Mouse (Mus musculus) hindbrain, embryonic 11.5 days (tissue): Measurements from ENCODE around the gene Lmo7. TPM values are rescaled to one million over a fixed set of nuclear protein-coding genes. Genes with fewer than 3 reads are reported as not detected.
A peak's percentile ranks its signal among the peaks of the same experiment; 100 is the strongest.

Source experiments
- ATAC-seq: fragments of 200-750 bp; cut with Nextera tagmentation; 2 replicates; pipeline ENCODE4 v1.8.0; 2017; ENCODE audit warnings: mild to moderate bottlenecking, moderate TSS enrichment, moderate library complexity; ENCODE audit not compliant: low FRiP score
- DNase-seq: peaks from one replicate; pipeline ENCODE4 v3.0.0-alpha.2; 2015; ENCODE audit warnings: low spot score
- H3K27ac ChIP-seq: fragments of 300-500 bp; sonication (generic); 2 replicates; pipeline ENCODE4 v1.5.1; 2014; ENCODE audit warnings: mild to moderate bottlenecking, low read depth, low read length
- H3K27me3 ChIP-seq: fragments of 300-500 bp; sonication (generic); 2 replicates; pipeline ENCODE4 v1.6.1; 2014; ENCODE audit warnings: mild to moderate bottlenecking, low read length, moderate library complexity, mixed read lengths; ENCODE audit not compliant: control insufficient read depth, insufficient read depth
- H3K36me3 ChIP-seq: fragments of 300-500 bp; sonication (generic); 2 replicates; pipeline ENCODE4 v1.6.1; 2014; ENCODE audit warnings: mild to moderate bottlenecking, low read length, moderate library complexity, mixed read lengths; ENCODE audit not compliant: control insufficient read depth, insufficient read depth
- H3K4me1 ChIP-seq: fragments of 300-500 bp; sonication (generic); replicated peaks from 2 replicates; pipeline ENCODE4 v1.6.1; 2014; ENCODE audit warnings: low read length, mixed read lengths; ENCODE audit not compliant: control insufficient read depth, insufficient read depth
- H3K4me2 ChIP-seq: fragments of 300-500 bp; sonication (generic); replicated peaks from 2 replicates; pipeline ENCODE4 v1.6.1; 2014; ENCODE audit warnings: mild to moderate bottlenecking, low read depth, low read length
- H3K4me3 ChIP-seq: fragments of 300-500 bp; sonication (generic); 2 replicates; pipeline ENCODE4 v1.5.1; 2014; ENCODE audit warnings: low read depth, low read length
- H3K9ac ChIP-seq: fragments of 300-500 bp; sonication (generic); 2 replicates; pipeline ENCODE4 v1.6.1; 2014; ENCODE audit warnings: low read depth, low read length
- H3K9me3 ChIP-seq: fragments of 300-500 bp; sonication (generic); 2 replicates; pipeline ENCODE4 v1.6.1; 2016; ENCODE audit warnings: low read length; ENCODE audit not compliant: control insufficient read depth
- WGBS: fragments of 180-500 bp; shearing (Covaris S2); extraction: QIAGEN DNeasy Blood & Tissue Kit; methylation state at CpG from one replicate; pipeline ENCODE4 v1.1.7; 2014; 5-methylcytosine and 5-hydroxymethylcytosine counted together
- polyA plus RNA-seq: library from polyadenylated mRNA; unstranded; fragments of >200 nt; fragmentation: Nextera tagmentation; extraction: Ambion mirVana; gene quantifications from 2 replicates; pipeline ENCODE4 v1.2.1, GENCODE M21; 2014

Gene Lmo7
- polyA plus RNA-seq, 1 experiment from 2014 or later: 3.3 TPM

DNA sequence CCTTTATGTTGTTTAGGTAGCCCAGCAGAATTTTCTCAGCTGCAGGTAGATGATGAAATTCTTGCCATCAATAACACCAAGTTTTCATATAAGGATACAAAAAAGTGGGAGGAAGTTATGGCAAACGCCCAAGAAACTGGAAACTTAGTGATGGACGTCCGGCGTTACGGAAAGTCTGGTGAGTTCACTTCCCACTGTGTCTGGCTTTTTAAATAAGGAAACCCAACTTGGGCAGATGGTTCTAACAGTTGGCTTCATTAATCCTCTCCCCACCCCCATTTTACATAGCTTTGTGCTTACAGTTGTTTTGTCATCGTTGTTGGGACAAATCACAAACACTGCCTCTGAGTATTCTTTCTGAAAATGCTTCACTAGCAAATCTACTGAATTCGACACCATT lies 182.2 kb downstream of the Lmo7 start:
- H3K4me3 ChIP-seq: no peak overlapping the region
- H3K4me1 ChIP-seq: no peaks in the 10 kb centered on the region
- H3K36me3 ChIP-seq: no peaks in the 10 kb centered on the region
- no peak overlapping the region for H3K4me2 ChIP-seq
- ATAC-seq: no peak
- no peaks in the 10 kb centered on the region for H3K9me3 ChIP-seq
- H3K27me3 ChIP-seq: no peaks in the 10 kb centered on the region
- no peak overlapping the region for H3K9ac ChIP-seq
- 86% methylated on average over 7 of the region's 7 CpGs for WGBS
- DNase-seq: no peak
- H3K27ac ChIP-seq: no peak overlapping the region

DNA sequence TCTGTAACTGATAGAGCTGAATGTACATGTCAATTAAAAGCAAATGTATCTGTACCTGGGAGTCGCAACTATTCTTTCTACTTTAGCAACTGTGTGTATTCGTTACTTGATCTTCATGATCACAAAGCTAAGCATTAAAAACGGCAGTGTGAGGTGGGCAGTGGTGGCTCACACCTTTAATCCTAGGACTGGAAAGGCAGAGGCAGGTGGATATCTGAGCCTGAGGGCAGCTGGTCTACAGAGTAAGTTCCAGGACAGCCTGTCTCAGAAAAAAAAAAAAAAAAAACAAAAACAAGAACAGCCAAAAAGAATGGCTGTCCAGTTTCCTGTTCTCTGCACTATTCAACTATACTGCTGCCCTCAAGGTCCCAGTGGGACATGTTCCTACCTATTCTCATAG lies 182.6 kb downstream of the Lmo7 start:
- H3K27me3 ChIP-seq: no peaks in the 10 kb centered on the region
- WGBS: 75% methylated on average over 3 of the region's 3 CpGs
- no peaks in the 10 kb centered on the region for H3K9me3 ChIP-seq
- H3K4me1 ChIP-seq: no peaks in the 10 kb centered on the region
- no peak overlapping the region for H3K4me3 ChIP-seq
- no peak overlapping the region for H3K9ac ChIP-seq
- H3K36me3 ChIP-seq: no peaks in the 10 kb centered on the region
- no peak overlapping the region for H3K4me2 ChIP-seq
- ATAC-seq: no peak
- H3K27ac ChIP-seq: no peak overlapping the region
- no peak for DNase-seq

DNA sequence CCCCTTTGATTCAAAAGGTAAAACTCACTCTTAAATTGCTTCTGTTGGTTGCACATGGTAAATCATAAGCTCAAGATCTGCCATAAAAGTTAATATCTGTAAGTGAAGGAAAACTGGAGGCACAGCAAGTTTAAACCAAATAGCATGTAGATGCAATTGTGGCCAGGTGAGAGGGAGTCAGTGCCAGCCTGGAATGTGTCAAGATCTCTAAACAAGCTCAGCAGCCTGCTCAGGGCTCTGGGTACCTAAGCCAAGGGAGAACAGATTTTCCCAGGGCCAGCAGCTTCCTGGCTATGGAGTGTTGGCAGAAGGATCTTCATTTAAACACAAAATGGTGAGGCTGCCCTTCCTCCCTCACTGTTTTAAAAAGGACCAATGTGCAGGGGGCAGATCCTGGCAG lies 184.6 kb downstream of the Lmo7 start:
- H3K27me3 ChIP-seq: no peaks in the 10 kb centered on the region
- H3K4me3 ChIP-seq: no peak overlapping the region
- ATAC-seq: no peak
- H3K36me3 ChIP-seq: no peaks in the 10 kb centered on the region
- no peak overlapping the region for H3K27ac ChIP-seq
- DNase-seq: no peak
- no peaks in the 10 kb centered on the region for H3K9me3 ChIP-seq
- no peak overlapping the region for H3K9ac ChIP-seq
- H3K4me1 ChIP-seq: no peaks in the 10 kb centered on the region
- no peak overlapping the region for H3K4me2 ChIP-seq

DNA sequence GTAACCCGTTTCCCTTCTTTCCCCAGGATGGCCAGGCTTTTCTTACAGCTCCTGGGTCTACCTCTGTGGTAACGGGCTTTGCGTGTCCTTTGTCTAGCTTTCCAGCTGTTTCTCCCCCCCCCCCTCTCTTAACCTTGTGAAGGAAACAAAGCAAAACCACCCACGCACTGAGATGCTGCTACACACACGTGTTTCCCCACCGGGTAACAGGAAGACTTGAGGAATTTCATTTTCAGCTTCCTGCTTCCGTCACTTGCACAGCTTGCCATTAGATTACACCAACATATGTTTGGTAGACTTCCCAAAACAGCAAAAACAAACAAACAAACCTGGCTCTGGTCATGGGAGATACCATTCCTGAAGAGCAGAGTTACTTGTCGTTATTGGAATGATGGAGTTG lies 186.1 kb downstream of the Lmo7 start:
- Histone ChIP-seq H3K36me3 (no peaks in the 10 kb centered on the region), H3K9ac (no peak overlapping the region), H3K27me3 (no peaks in the 10 kb centered on the region), H3K9me3 (no peaks in the 10 kb centered on the region), H3K4me3 (no peak overlapping the region), H3K4me2 (no peak overlapping the region), H3K27ac (no peak overlapping the region), H3K4me1 (no peaks in the 10 kb centered on the region)
- WGBS: 76% methylated on average over 8 of the region's 8 CpGs
- DNase-seq (no peak), ATAC-seq (no peak)

DNA sequence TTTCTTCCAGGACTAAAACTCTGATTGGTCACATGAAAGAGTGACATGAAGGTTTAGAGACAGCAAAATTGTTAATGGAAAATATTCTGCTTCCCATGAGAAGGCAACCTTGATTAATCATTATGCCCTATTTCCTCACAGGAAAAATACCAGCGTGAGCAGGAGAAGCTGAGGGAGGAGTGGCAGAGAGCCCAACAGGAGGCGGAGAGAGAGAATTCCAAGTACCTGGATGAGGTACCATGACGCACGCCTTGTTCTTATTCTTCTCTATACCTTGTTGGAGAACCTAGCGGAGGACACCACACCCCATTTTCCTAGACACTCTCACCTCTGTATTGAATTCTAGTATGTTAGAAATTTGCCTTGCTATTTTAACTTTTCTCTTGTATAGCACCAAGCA lies 188.7 kb downstream of the Lmo7 start:
- no peaks in the 10 kb centered on the region for H3K9me3 ChIP-seq
- no peaks in the 10 kb centered on the region for H3K27me3 ChIP-seq
- no peak for DNase-seq
- H3K4me2 ChIP-seq: no peak overlapping the region
- H3K27ac ChIP-seq: no peak overlapping the region
- ATAC-seq: no peak
- no peaks in the 10 kb centered on the region for H3K36me3 ChIP-seq
- H3K9ac ChIP-seq: no peak overlapping the region
- H3K4me3 ChIP-seq: no peak overlapping the region
- no peaks in the 10 kb centered on the region for H3K4me1 ChIP-seq
- WGBS: 94% methylated on average over 5 of the region's 5 CpGs

DNA sequence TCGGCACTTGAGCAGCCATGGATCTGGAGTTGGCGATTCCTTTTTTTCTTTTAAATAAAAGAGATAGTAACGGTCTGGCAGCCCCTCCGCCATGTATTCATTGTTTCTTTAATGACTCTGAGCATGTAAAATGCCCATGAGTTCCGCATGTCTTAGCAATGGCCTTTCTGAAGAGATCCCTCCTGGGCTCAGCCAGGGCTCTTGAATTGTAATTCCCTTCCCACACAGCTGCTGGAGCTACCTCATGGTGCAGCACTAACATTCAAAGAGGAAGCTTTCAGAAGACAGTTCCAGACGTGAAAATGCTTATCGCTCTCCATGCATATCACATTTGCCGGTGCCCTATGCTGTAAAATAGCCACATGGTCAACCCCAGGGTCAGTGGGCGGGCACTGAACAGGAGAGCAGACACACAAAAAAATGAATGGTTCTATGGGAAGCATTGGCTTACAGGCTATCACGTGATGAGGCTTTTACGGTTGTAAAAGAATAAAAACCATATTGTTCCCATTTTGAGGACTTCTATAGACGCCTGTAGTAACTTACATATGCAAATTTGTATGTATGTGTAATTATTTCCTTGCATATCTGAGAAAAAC lies 198.0 kb downstream of the Lmo7 start:
- no peak overlapping the region for H3K9ac ChIP-seq
- no peaks in the 10 kb centered on the region for H3K9me3 ChIP-seq
- no peak overlapping the region for H3K27ac ChIP-seq
- H3K36me3 ChIP-seq: no peaks in the 10 kb centered on the region
- no peaks in the 10 kb centered on the region for H3K4me1 ChIP-seq
- H3K4me2 ChIP-seq: no peak overlapping the region
- no peaks in the 10 kb centered on the region for H3K27me3 ChIP-seq
- H3K4me3 ChIP-seq: no peak overlapping the region
- ATAC-seq: peak; percentile 66
- WGBS: 51% methylated on average over 12 of the region's 12 CpGs
- DNase-seq: peak; percentile 17

DNA sequence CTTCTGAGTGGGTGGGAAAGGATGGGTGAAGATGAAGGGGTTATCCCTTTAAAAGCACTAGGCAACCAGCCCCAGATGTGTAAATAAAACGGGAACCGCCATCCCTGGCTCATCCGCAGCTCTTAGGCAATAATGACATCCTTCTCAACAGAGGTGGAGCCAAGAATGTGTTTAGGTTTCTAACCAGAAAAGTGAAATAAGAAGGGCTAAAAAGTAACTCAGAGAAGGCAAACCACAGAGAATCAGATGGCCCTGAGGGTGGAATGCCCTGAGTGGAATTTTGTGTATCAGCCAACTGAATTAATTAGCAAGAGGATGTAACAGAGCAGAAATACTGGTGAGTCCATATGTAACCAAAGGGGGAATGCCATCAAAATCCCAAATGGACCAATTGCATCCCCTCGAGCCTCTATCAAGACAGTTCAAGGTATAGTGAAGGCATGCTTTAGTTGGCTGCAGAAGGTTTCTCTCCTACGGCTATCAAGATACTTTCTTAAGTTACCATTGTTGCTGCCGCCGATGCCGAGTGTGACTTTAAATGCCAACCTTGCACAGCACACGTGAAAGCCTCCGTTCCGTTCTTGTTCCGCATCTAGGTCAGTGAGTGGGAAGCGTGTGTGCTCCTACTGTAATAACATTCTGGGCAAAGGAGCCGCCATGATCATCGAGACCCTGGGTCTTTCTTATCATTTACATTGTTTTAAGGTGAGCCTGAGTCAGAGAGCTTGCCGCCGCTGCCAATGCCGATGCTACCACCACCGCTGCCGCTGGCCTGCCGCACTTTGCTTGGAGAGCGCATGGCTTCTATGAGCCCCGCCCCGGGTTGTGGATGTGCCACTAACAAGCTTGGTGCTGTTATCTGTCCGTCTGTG lies 201.1 kb downstream of the Lmo7 start:
- Histone ChIP-seq H3K4me2 (no peak overlapping the region), H3K9ac (no peak overlapping the region), H3K27ac (no peak overlapping the region), H3K4me1 (no peaks in the 10 kb centered on the region), H3K4me3 (no peak overlapping the region), H3K27me3 (no peaks in the 10 kb centered on the region), H3K9me3 (no peaks in the 10 kb centered on the region), H3K36me3 (no peaks in the 10 kb centered on the region)
- DNase-seq (no peak), ATAC-seq (no peak)
- WGBS: 94% methylated on average over 25 of the region's 25 CpGs

DNA sequence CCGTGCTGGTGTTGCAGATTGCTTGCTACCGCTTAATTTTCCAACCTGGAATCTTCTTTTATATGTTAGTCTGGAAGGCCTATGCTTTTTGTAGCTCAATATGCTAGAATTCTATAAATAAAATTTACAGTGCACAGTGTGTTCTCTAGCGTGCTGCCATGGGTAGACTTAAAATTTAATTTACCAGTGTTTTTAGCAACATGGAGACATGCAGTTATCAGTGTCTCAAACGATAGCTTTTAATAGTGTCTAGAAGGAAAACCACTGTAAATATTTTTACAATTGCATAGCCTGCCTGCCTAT lies 201.6 kb downstream of the Lmo7 start:
- 95% methylated on average over 4 of the region's 4 CpGs for WGBS
- H3K9me3 ChIP-seq: no peaks in the 10 kb centered on the region
- H3K9ac ChIP-seq: no peak overlapping the region
- H3K27ac ChIP-seq: no peak overlapping the region
- no peaks in the 10 kb centered on the region for H3K36me3 ChIP-seq
- no peak overlapping the region for H3K4me3 ChIP-seq
- no peak for ATAC-seq
- H3K27me3 ChIP-seq: no peaks in the 10 kb centered on the region
- DNase-seq: no peak
- no peaks in the 10 kb centered on the region for H3K4me1 ChIP-seq
- no peak overlapping the region for H3K4me2 ChIP-seq

DNA sequence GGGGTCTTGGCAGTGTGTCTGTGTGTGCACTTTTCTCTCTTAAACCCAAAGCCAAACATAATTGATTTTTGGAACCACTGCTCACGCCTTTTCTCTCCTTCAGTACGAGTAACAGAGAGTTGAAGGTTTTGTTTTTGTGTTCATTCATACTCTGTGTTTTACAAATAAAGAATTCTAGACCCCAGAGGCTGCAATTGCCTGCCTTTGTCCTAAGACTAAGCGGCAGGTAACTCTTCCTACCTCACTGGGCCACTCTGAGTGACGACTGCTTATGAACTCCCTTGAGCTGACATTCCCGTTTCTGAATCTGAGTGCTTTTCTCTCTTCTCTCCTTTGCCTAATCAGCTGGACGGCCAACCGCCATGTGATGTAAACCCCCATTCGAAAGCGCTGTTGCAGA lies 203.8 kb downstream of the Lmo7 start:
- DNase-seq (no peak), ATAC-seq (no peak)
- 80% methylated on average over 9 of the region's 9 CpGs for WGBS

More for the DNA sequence above, 203.8 kb downstream of the Lmo7 start:
- H3K27me3 ChIP-seq: no peaks in the 10 kb centered on the region
- H3K4me1 ChIP-seq: no peaks in the 10 kb centered on the region
- H3K27ac ChIP-seq: no peak overlapping the region
- H3K9me3 ChIP-seq: no peaks in the 10 kb centered on the region
- H3K9ac ChIP-seq: no peak overlapping the region
- no peak overlapping the region for H3K4me3 ChIP-seq
- H3K36me3 ChIP-seq: no peaks in the 10 kb centered on the region
- no peak overlapping the region for H3K4me2 ChIP-seq
